Mouse (Mus musculus) thymus, adult 2 months (tissue): ENCODE data around the gene Celf2. TPM values are rescaled to one million over a fixed set of nuclear protein-coding genes. Genes with fewer than 3 reads are reported as not detected.

Experiments used
- DNase-seq: peaks from one replicate; pipeline ENCODE4 v3.0.0; 2021
- H3K27ac ChIP-seq: fragments of 200-500 bp; 2 replicates; pipeline ENCODE4 v1.5.1; 2012; ENCODE audit warnings: low read length, control low read depth; ENCODE audit not compliant: control insufficient read depth, insufficient read depth
- H3K27me3 ChIP-seq: fragments of 200-500 bp; 2 replicates; pipeline ENCODE4 v1.6.1; 2012; ENCODE audit warnings: mild to moderate bottlenecking, low read length, moderate library complexity, mixed read lengths; ENCODE audit not compliant: control insufficient read depth, insufficient read depth
- H3K36me3 ChIP-seq: fragments of 200-500 bp; 2 replicates; pipeline ENCODE4 v1.6.1; 2012; ENCODE audit warnings: mild to moderate bottlenecking, low read length, moderate library complexity; ENCODE audit not compliant: control insufficient read depth, insufficient read depth
- H3K4me1 ChIP-seq: fragments of 200-500 bp; replicated peaks from 2 replicates; pipeline ENCODE4 v1.6.1; 2012; ENCODE audit warnings: low read length; ENCODE audit not compliant: control insufficient read depth, insufficient read depth
- H3K4me3 ChIP-seq: fragments of 200-500 bp; 2 replicates; pipeline ENCODE4 v1.5.1; 2012; ENCODE audit warnings: mild to moderate bottlenecking, low read length, control low read depth, moderate library complexity; ENCODE audit not compliant: control insufficient read depth, insufficient read depth
- CTCF ChIP-seq: fragments of 200-500 bp; IDR thresholded peaks from 2 replicates; pipeline ENCODE4 v1.5.1; 2012; ENCODE audit warnings: mild to moderate bottlenecking, control low read depth, low read length, moderate library complexity, borderline replicate concordance; ENCODE audit not compliant: control insufficient read depth, poor library complexity, insufficient read depth; ENCODE audit errors: extremely low read depth
- POLR2A ChIP-seq: fragments of 200-500 bp; IDR thresholded peaks from 2 replicates; pipeline ENCODE4 v1.6.1; 2012; ENCODE audit warnings: mild to moderate bottlenecking, low read length, control low read depth, moderate library complexity; ENCODE audit not compliant: control insufficient read depth, poor library complexity, insufficient read depth; ENCODE audit errors: extremely low read depth
- WGBS: fragments of 180-500 bp; shearing (Covaris S2); methylation state at CpG from one replicate; pipeline ENCODE4 v1.1.7; 2018; 5-methylcytosine and 5-hydroxymethylcytosine counted together
- polyA plus RNA-seq: library from polyadenylated mRNA; depleted of rRNA; stranded (reverse); fragments of >200 nt; gene quantifications from 2 replicates; pipeline ENCODE4 v1.2.3, GENCODE M21; 2012

Celf2 gene
- polyA plus RNA-seq, 1 experiment: 214 TPM

- 90% methylated on average over 1 of the region's 1 CpGs for WGBS
- Histone ChIP-seq H3K36me3 (no peaks in the 10 kb centered on the region), H3K4me1 (no peaks in the 10 kb centered on the region), H3K27me3 (no peaks in the 10 kb centered on the region), H3K4me3 (no peak overlapping the region), H3K27ac (no peak overlapping the region)
- TF ChIP-seq POLR2A (no peak), CTCF (no peak)
- no peak for DNase-seq
Observed at GRCm38 (mm10) chr2:6808736-6809135, 700.6 kb downstream of the Celf2 start.

GRCm38 (mm10) chr2:6796754-6797153, 712.6 kb downstream of the Celf2 start:
- 97% methylated on average over 5 of the region's 5 CpGs for WGBS
- H3K36me3 ChIP-seq: no peaks in the 10 kb centered on the region

GRCm38 (mm10) chr2:6795995-6796588, 713.3 kb downstream of the Celf2 start:
- TF ChIP-seq CTCF (no peak), POLR2A (no peak)
- Histone ChIP-seq H3K36me3 (no peaks in the 10 kb centered on the region), H3K4me1 (no peaks in the 10 kb centered on the region), H3K4me3 (no peak overlapping the region), H3K27me3 (no peaks in the 10 kb centered on the region), H3K27ac (no peak overlapping the region)
- WGBS: 96% methylated on average over 5 of the region's 5 CpGs
- DNase-seq: no peak

More at GRCm38 (mm10) chr2:6796754-6797153, 712.6 kb downstream of the Celf2 start:
- H3K4me3 ChIP-seq: no peak overlapping the region
- TF ChIP-seq POLR2A (no peak), CTCF (no peak)
- DNase-seq: no peak
- no peaks in the 10 kb centered on the region for H3K27me3 ChIP-seq
- H3K27ac ChIP-seq: no peak overlapping the region
- H3K4me1 ChIP-seq: no peaks in the 10 kb centered on the region

- Histone ChIP-seq H3K4me1 (no peaks in the 10 kb centered on the region), H3K27ac (no peak overlapping the region), H3K4me3 (no peak overlapping the region), H3K27me3 (no peaks in the 10 kb centered on the region), H3K36me3 (no peaks in the 10 kb centered on the region)
- 93% methylated on average over 7 of the region's 7 CpGs for WGBS
- TF ChIP-seq CTCF: no peak
- TF ChIP-seq POLR2A: no peak
- DNase-seq: no peak
Observed at GRCm38 (mm10) chr2:6794858-6795257, 714.5 kb downstream of the Celf2 start.

GRCm38 (mm10) chr2:6790876-6791275, 718.5 kb downstream of the Celf2 start:
- H3K27ac ChIP-seq: no peak overlapping the region
- H3K4me3 ChIP-seq: no peak overlapping the region
- 97% methylated on average over 2 of the region's 2 CpGs for WGBS
- no peaks in the 10 kb centered on the region for H3K4me1 ChIP-seq
- TF ChIP-seq POLR2A (no peak), CTCF (no peak)
- no peaks in the 10 kb centered on the region for H3K27me3 ChIP-seq
- no peaks in the 10 kb centered on the region for H3K36me3 ChIP-seq
- no peak for DNase-seq

GRCm38 (mm10) chr2:6786494-6787144, 722.7 kb downstream of the Celf2 start:
- peak; percentile 13 for DNase-seq

More at GRCm38 (mm10) chr2:6786494-6787144, 722.7 kb downstream of the Celf2 start:
- Histone ChIP-seq H3K4me1 (no peaks in the 10 kb centered on the region), H3K27ac (no peak overlapping the region), H3K36me3 (no peaks in the 10 kb centered on the region), H3K27me3 (no peaks in the 10 kb centered on the region), H3K4me3 (no peak overlapping the region)
- TF ChIP-seq POLR2A: no peak
- no peak for TF ChIP-seq CTCF
- WGBS: 59% methylated on average over 3 of the region's 3 CpGs
